Mouse (Mus musculus): Measurements from ENCODE around the gene Phyh. TPM values are rescaled to one million over a fixed set of nuclear protein-coding genes. Genes with fewer than 3 reads are reported as not detected.
A peak's percentile ranks its signal among the peaks of the same experiment; 100 is the strongest.

Gene Phyh
- 10 to 100 TPM; 59.9 to 66.6 TPM for total RNA-seq (2021)
- long read RNA-seq, transcript Phyh-201 (9 exons, 1,438 nt) = major isoform, 63 of 69 reads
- long read RNA-seq, partial matches to known transcripts = 1 of 69 reads
- long read RNA-seq, other reads (novel, unspliced or antisense) = 4 of 69 reads

DNA sequence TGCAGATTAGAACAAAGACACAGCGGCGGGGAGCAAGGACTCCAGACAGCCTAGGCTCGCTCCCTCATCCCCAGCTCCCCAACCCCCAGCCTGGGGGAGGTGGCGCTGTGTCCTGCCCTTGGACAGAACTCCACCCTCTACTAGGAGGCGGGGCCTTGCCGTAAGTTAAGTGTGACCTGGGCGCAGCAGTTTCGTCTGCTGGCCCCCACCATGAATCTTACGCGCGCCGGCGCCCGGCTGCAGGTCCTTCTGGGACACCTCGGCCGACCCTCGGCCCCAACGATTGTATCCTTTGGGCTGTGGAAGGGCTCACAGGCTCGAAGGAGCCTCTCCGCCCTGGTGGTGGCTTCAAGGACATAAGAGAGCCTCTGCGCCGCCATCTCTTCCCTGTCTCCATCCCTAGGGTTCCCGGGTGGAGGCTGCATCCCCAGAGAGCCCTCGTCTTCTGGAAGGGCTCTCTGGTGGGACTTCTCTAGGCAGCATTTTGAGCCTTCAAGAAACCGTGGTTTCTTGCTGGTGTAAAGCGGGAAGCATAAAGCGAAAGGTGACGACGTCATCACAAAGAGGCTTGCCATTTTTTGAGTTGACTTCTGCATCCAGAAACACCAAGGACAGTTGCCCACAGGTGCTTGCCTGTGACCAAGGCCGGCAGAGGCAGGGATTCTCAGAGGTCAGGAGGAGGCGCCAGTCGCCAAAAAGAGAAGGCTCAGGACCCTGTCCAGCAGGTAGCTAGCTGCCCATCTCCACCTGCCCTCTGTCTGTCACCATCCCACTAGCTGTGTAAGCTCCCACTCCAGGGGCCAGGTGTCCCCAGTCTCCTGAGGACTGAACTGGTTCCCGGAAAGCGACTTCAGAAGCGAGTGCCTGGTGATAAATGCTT, at the start of gene Phyh:
Phyh (plus strand) TSS at position 160 of the 880 bp plus-strand sequence.
- peak; percentile 63 to 81 for DNase-seq (ENCODE audit: low spot score in 2 of 2)

DNA sequence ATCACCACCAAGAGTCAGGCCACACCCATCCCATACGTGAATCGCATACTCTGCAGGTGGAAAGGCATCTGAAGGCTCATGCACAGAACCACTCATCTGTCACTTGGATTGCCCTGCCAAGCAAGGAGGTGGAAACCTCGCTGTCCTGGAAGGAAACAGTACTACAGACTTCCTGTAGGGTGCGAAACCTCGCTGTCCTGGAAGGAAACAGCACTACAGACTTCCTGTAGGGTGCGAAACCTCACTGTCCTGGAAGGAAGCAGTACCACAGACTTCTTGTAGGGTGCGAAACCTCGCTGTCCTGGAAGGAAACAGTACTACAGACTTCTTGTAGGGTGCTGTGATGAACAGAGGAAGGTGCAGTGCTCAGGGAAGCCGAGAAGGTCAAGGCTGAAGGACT, 46.1 kb upstream of the Phyh start:
- DNase-seq (ENCODE audit: low spot score in 2 of 2) = no peak

DNA sequence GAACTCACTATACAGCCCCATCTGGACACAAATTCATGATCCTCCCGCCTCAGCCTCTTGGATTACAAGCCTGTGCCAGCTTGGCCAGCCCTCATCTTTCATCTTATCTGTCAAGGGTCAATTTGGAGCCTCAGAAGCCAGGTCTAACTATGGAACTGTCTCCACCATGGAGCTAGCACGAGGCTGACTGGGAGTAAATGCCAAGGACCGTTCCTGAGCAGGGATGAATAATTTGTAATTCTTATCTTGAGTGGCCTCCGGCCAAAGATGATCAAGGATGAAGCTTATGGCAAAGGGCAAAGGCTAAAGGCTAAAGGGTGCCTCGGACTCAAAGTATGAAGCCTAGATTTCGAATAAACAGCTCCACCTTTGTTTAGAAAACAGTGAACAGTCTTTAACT, 45.5 kb upstream of the Phyh start:
- DNase-seq (ENCODE audit: low spot score in 2 of 2) = no peak

DNA sequence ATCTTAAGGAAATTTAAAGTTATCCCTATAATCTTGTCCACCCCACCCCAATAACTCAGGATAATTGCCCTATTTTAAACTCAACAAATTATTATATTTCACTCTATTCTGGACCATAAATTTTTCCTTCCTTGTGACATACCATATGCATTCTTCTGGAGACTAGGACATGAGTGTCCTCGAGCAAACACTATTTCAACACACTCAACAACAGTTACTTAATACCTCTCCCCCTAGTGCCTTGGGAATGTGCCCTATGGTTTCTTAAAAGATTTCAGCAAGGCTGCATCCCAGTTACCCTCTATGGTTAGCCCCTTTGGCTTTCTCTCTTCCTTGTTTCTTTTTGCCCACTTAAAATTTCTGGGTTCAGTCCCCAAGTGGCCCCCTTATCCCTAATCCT, 43.7 kb upstream of the Phyh start:
- no peak for DNase-seq (ENCODE audit: low spot score in 2 of 2)

DNA sequence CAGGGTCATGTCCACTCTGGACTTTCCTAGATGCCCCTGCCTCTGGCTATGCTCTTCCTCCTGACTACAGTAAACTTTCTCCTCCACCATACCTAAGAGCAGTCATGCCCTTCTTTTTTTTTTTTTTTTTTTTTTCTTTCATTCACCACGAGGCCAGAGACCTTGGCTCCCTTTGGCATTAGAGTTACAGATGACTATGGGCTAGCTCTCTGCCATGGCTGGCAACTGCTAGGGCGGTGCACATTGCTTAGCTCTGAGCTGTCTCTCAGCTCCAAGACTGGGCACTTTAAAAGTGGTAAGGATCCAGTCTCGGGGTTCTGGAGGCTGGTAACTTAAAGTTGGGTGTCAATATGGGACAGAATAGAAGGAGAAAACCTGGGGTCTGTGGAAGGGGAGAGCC, 42.7 kb upstream of the Phyh start:
- no peak for DNase-seq (ENCODE audit: low spot score in 2 of 2)

DNA sequence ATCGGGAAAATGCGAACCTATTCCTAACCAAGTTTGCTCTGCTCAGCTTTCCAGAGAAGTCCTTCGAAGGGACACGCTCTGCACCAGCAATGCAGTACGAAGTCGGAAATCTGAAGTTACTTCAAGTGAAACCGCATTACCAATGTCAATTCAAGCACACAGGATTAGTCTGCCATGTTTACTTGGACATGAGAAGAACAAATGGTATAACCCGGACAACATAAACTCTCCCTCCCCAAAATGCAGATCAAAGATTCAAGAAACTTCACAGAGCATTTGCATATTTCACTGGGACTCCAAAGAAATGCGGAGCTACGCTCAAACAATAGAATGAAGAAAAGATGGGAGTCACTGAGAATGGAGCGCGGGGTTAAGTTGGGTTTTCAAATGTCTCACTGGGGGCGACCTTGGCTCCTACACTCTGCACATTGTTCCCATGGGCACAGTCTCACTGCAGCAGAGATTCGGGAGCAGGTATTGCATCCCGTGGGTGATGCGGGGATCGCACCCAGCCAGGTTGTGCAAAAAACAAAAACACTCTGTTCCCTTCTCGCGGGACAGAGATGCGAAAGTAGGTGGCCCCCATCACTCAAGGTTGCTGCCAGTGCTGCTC, 38.0 kb upstream of the Phyh start:
- DNase-seq (ENCODE audit: low spot score in 2 of 2) = peak; percentile 39 to 49

DNA sequence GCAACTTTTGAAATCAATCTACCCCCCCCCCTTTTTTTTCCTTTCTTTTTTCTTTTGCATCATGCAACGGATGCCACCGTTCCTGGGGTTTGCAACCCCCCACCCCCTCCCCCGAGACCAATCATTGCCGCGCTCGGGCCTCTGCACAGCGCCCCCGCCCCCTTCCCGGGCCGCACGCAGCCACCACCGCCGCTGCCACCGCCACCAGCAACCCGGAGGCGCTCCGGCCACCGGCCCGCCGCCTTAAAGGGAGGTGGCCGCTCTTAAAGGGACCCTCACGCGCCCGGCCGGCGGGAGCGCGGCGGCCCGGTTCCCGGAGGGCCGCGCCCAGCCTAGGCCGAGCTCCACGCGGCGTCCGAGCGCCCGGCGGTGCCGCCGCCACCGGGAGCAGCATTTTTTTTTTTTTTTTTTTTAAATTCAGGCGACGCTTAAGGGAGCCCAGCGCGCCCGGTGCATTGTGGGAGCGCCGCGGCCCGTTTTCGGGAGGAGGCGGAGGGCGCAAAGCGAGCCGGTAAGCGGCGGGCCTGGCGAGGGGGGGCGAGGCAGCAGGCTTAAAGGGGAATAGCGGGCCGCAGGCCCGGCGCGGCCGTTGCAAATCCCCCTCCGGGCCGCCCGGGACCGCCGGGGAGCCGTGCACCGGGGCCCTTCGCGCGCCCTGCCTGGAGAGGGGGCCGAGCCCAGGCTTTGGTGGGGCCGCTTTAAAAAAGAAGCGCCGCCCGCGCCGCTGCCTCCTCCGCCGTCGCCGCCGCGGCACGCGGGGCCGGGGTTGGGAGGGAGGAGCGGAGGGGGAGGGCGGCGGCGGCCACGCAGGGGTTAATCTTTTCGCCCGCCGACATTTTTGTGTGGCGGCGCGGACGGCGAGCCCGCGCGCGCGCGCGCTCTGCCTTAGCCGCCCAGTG, 37.2 kb upstream of the Phyh start, which contains the start of gene Sephs1:
Sephs1 (plus strand) TSS at position 215 of the 899 bp plus-strand sequence.
- peak; percentile 84 to 90 for DNase-seq (ENCODE audit: low spot score in 2 of 2)

DNA sequence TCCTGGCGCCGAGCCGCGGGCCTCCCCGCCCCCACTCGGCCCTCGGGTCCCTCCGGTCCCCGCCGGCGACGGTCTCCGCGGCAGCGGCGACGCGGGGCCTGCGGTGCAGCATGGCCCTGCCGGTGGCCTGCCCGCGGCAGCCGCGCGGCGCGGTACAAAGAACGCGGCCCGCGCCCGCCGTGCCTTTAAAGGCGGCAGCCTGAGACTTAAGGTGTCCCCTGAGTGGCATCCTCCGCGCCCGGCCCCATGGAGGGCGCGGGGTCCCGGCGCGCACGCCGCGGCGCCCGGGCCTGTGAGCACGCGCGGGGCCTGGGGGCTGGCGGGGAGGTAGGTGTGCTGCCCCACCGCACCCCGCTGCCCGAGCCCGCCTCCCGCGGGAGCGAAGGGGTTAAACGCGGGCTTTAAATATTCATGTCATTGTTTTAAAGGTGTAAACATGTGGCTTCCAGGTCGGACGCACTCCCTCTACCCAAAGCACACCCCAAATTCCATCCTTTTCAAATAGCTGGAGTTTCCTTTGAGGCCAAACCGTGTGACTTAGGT, 36.5 kb upstream of the Phyh start:
- DNase-seq (ENCODE audit: low spot score in 2 of 2) = peak; percentile 66 to 77

DNA sequence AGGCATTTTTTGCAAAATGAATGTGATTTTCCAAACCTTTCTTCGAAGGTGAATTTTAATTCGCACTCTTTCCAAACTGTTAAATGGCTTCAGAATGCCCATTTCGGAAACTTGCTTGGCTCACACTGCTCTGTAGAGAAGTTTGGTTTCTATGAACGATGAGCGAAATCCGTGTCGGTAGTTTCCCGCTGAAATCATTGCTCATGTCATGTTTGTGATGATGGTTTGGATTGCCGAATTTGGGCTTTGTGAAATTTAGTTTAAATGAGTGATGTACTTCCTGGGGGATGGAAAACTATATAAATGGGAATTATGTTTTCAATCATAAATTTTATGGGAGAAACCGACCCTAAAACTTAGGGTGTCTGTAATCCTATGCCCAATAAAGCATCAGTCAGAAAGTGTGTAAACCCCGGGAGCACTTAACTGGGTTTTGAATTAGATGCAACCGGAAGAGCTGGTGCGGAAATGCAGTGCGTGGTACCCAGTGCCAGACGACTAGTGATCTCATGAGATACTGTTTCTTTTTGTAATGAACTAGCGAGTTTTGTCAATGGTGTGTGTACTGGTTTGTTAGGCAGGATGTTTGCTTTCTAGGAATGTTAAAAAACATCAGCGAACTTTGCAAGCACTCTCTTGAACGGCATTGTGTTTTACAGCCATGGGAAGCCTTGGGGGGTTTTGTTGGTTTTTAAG, 35.7 kb upstream of the Phyh start:
- DNase-seq (ENCODE audit: low spot score in 2 of 2) = no peak

DNA sequence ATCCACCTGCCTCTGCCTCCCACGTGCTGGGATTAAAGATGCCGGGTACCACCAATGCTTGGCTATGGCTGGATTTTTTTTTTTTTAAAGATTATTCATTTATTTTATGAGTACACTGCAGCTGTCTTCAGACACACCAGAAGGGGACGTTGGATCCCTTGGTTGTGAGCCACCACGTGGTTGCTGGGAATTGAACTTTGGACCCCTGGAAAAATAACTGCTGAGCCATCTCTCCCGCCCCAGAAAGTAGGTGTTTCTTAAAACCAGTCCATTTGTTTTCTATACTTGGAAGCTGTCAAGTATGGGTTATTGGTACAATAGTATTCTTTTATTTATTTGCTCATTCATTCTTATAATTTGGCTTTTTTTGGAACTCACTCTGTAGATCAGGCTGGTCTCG, 31.9 kb upstream of the Phyh start:
- no peak for DNase-seq (ENCODE audit: low spot score in 2 of 2)

DNA sequence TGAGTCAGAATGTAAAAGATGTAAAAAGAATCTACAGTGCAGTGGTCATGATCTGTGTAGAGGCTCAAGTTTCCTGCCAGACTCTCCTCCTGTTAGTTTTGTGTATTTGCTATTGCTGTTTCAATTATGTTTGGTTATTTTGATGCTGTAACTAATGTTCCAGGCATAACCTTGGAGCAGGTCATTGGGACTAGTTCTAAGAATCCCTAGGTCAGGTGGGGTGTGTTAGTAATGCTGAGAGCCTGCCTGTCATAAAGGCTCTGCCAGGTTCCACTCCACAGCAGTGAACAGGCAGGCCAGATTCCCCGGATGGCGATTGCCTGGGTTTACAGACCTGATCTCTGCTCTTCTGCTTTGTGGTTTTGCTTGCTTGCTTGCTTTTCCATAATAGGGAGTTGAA, 23.2 kb upstream of the Phyh start:
- no peak for DNase-seq (ENCODE audit: low spot score in 2 of 2)

DNA sequence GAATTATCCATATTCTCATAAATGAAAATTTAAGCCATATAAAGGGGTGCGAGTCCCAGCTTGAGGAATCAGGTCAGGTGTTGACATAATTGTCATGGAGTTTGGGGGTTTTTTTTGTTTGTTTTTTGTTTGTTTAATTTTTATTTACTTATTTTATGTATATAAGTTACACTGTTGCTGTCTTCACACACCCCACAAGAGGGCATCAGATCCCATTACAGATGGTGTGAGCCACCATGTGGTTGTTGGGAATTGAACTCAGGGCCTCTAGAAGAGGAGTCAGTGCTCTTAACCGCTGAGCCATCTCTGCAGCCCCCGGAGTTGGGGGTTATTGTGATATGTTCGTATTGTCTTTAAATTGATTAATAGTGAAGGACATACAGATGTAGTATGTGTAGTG, 21.8 kb upstream of the Phyh start:
- DNase-seq (ENCODE audit: low spot score in 2 of 2) = no peak

DNA sequence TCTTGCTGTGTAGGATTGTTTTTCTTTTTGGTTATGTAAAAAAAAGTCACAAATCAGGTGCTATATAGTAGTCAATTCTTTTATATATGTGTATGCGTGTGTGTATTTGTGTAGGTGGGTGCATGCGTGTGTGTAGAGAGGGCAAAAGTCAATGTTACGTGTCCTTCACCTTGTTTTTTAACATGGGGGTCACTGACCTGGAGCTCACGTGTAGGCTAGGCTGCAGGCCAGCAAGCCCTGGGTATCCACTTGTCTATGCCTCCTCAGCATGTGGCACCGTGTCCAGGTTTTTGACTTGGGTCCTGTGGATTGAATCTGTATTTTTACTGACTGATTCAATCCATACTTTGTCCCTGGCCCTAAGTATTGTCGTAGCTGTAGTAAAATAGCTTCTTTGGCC, 18.2 kb upstream of the Phyh start:
- DNase-seq (ENCODE audit: low spot score in 2 of 2) = no peak

DNA sequence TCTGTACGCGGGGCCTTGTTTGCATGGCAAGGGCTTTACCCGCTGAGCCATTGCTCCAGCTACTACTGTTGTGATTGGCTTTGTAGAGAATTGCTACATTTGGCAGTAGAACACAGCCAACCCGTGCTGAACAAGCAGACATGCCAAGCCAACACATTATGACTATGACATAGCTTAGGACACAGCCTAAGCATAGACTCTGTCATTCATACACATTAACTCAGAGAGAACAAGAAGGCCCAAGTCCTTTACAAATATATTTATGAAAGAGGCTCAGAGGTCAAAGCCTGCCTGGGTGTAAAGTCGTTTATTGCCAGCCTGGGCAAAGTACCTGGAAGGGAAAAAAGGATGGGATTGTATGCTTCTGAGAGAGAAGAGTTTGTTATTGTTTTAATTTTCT, 16.5 kb upstream of the Phyh start:
- no peak for DNase-seq (ENCODE audit: low spot score in 2 of 2)

DNA sequence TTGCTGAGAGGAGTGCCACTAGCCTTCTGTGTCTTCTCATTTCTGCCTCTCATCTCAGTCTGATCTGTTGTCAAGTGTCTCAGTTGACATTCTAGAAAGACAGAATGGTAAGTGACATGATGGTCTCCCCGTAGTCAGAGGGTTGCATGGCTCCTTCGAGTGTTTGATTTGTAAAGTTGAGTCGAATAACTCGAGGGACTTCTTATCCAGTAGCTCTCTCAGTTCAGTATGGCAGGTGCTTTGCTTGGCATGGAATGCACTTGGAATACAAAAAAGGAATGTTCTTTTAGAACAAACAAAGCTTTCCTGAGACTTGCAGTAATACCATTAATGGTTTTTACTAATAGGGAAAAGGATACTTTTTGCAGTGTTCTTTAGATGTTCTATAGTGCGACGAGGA, 11.7 kb upstream of the Phyh start:
- DNase-seq (ENCODE audit: low spot score in 2 of 2) = no peak

DNA sequence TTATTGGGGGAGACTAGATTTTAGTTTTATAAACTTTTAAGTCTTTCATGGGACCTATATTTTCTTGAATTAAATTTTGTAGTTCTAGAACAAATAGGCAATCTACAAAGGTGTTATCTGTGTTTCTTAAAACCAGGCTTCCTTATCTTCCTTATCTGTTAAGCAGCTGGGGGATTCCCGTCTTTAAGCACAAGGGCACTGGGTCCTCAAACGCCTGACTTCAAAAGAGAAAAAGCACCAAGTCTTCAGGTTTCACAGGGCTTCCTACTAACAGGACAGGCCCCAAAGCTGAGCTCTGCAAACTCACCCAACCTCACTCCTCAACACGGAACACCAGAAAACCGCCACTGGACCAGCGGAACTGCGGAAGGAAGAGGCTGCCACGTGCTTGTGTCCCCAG, 10.9 kb upstream of the Phyh start:
- no peak for DNase-seq (ENCODE audit: low spot score in 2 of 2)

DNA sequence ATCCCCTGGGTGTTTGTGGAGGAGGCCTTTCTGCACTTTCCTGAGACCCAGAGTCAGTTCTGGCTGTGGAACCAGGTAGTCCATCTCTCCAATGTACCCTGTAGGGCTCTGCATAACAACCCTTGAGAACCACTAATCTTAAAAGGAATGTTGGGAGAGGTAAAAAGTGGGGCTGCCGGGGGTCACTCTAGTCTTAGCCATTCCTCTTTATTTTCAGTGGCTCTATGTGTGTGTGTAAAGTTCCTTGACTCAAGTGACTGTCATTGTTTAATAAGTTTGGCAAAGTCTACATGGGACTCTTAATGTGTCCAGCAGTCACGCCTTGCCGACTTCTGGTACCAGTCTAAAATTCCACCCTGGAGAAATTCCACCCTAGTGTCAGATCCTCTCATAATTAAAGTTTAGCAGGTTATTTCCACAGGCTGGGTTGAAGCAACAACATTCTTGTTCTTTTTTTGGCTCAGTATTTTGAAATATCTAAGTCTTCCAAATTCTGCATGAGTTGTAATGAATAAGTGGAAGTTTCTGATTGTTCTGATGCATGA, 10.0 kb upstream of the Phyh start:
- no peak for DNase-seq (ENCODE audit: low spot score in 2 of 2)

DNA sequence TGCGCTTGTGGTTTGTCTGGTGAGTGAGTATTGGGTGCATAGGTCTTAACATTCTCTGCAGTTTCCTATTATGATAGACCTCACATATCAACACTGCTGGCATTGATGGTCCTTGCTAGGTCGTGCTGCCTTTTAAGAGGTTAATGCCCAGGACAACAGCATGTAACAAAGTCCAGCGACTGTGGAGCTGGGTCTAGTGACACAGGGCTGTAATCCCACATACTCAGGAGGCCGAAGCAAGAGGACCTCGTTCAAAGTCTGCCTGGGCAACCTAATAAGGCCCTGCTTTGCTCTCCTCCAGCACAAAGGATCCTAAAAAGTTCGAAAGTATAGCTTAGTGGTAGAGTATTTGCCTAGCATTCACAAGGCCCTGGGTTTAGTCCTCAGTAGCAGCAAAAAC, 8.9 kb upstream of the Phyh start:
- DNase-seq (ENCODE audit: low spot score in 2 of 2) = no peak

DNA sequence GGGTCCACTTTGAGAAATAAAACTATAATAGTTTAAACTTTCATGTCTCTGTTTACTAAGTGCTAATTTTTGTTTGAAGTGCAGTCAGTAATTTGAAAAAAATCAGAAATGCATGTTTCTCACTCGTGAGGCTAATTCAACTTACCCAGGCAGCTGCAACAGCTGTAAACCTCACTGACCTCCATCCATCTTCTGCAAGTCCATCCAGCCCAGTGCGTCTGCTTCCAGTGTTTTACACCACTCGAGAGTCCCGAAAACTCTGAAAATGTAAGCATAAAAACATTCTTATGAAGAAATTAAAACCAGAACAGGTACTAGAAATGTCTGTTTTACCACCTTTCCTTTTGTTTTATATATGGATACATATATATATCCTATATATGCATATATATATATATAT, 8.3 kb upstream of the Phyh start:
- DNase-seq (ENCODE audit: low spot score in 2 of 2) = no peak

DNA sequence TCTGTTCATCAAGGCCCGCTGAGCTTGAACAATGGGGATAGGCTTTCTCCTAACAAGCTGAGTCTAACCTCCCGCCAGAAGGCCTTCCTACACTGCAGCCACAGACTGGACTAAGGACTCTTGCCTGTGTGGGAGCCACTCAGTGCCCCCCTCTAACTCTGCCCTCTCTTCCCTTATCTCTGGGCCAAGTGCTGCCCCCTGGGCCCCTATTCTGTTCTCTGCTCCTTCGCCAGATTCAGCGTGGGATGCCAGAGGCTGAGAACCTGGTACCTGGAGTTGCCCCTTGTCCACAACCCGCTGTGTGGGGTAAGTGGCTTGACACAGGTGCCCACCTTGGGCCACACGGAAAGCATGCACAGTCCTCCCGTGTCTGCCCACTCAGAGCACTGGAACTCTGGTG, 4.9 kb upstream of the Phyh start:
- DNase-seq (ENCODE audit: low spot score in 2 of 2) = no peak
